ENCODE assay signal across 9 mouse cellular contexts in genomic region chr7:122197306-122197705, GRCm38 (mm10). TPM values are rescaled to one million over a fixed set of nuclear protein-coding genes. Genes with fewer than 3 reads are reported as not detected.
DNase-seq lines count a peak whose midpoint lies in the region; ATAC-seq lines count a peak whose summit lies in the region.
"Had no signal": no experiment of that assay in that cellular context is flagged by ENCODE, and none has a peak within 500 bp of the region (broad histone marks: within the 10 kb centered on the region; RNA-seq: fewer than 3 reads in every experiment).

No protein-coding gene starts in this region.

- no peak for ATAC-seq in liver, embryonic 11.5 days (replicated peaks; ENCODE audit: low FRiP score)
- no peak for ATAC-seq in midbrain, embryonic 15.5 days (replicated peaks)

- H3K27ac ChIP-seq in liver, embryonic 11.5 days (ENCODE audit: low read depth, low read length), result no peak overlapping the region
- H3K27ac ChIP-seq in midbrain, embryonic 15.5 days, result no peak overlapping the region
- H3K27ac ChIP-seq: midbrain, embryonic 12.5 days had no signal

- intact Hi-C loops in heart, postnatal 14 days (cut with DNase I), result loop anchor here (5.0 kb wide), 1 partner anchor 165 kb away; no protein-coding TSS in a partner anchor
- intact Hi-C loops in left cerebral cortex, postnatal 25 days (cut with DNase I), result no loop called here

- H3K4me1 ChIP-seq in liver, embryonic 11.5 days (replicated peaks; ENCODE audit: control insufficient read depth, insufficient read depth, low read length), result no peaks in the 10 kb centered on the region
- no peaks in the 10 kb centered on the region for H3K4me1 ChIP-seq in midbrain, embryonic 15.5 days
- H3K4me1 ChIP-seq: midbrain, embryonic 12.5 days had no signal

- no peak overlapping the region for H3K4me3 ChIP-seq in liver, embryonic 11.5 days (ENCODE audit: low read depth, low read length)
- H3K4me3 ChIP-seq in midbrain, embryonic 15.5 days, result no peak overlapping the region
- H3K4me3 ChIP-seq: midbrain, embryonic 12.5 days had no signal

- no peak overlapping the region for H3K9ac ChIP-seq in liver, embryonic 11.5 days (ENCODE audit: low read depth, low read length)
- H3K9ac ChIP-seq in midbrain, embryonic 15.5 days, result no peak overlapping the region
- H3K9ac ChIP-seq: midbrain, embryonic 12.5 days had no signal

- DNase-seq in liver (peak; percentile 59), MEL-GATA-1-ER (ENCODE audit: extremely low read depth, low read depth) (peak; percentile 45)
- no peak for DNase-seq in liver, embryonic 11.5 days (ENCODE audit: low spot score)
- peak; percentile 72 for DNase-seq in c-Kit-positive CD71-positive TER-119-negative erythroid progenitor cells, embryonic 14.5 days (ENCODE audit: low read depth)
- peak; percentile 31 to 57 for DNase-seq in heart, postnatal 14 days
- peak; percentile 36 to 64 for DNase-seq in left cerebral cortex, postnatal 25 days (ENCODE audit: low spot score in 2 of 2)
- peak; percentile 43 for DNase-seq in retina, postnatal 7 days (ENCODE audit: low read depth, low spot score)

- no peaks in the 10 kb centered on the region for H3K36me3 ChIP-seq in liver, embryonic 11.5 days (ENCODE audit: control insufficient read depth, insufficient read depth, low read length)
- H3K36me3 ChIP-seq in midbrain, embryonic 15.5 days (replicated peaks), result no peaks in the 10 kb centered on the region
- H3K36me3 ChIP-seq: midbrain, embryonic 12.5 days had no signal

- no peaks in the 10 kb centered on the region for H3K9me3 ChIP-seq in liver, embryonic 11.5 days (ENCODE audit: control insufficient read depth, low read length)
- no peaks in the 10 kb centered on the region for H3K9me3 ChIP-seq in midbrain, embryonic 15.5 days
- H3K9me3 ChIP-seq: midbrain, embryonic 12.5 days had no signal

- H3K4me2 ChIP-seq in liver, embryonic 11.5 days, result no peak overlapping the region
- H3K4me2 ChIP-seq in midbrain, embryonic 15.5 days, result no peak overlapping the region
- H3K4me2 ChIP-seq: midbrain, embryonic 12.5 days had no signal

- no peaks in the 10 kb centered on the region for H3K27me3 ChIP-seq in liver, embryonic 11.5 days (replicated peaks; ENCODE audit: control insufficient read depth, insufficient read depth, low read length)
- H3K27me3 ChIP-seq in midbrain, embryonic 15.5 days (replicated peaks), result no peaks in the 10 kb centered on the region
- H3K27me3 ChIP-seq: midbrain, embryonic 12.5 days had no signal

- 34% methylated on average over 4 of the region's 4 CpGs for WGBS in liver, embryonic 11.5 days
- WGBS in midbrain, embryonic 15.5 days, result 38% methylated on average over 4 of the region's 4 CpGs

RNA-seq across cellular contexts. Expression of gene Ern2, which starts 11.3 kb away (rescaled TPM):
- polyA plus RNA-seq in liver, embryonic 11.5 days (2014; fragmentation: Nextera tagmentation; extraction: Ambion mirVana), result not detected in 2 replicates
- not detected for total RNA-seq in heart, postnatal 14 days (2021)
- total RNA-seq in left cerebral cortex, postnatal 25 days (2021), result under 1 TPM; 0.25 to 0.44 TPM
- 1.9 and 2.7 TPM in 2 replicates for polyA plus RNA-seq in midbrain, embryonic 15.5 days (2015; fragmentation: Nextera tagmentation; extraction: Ambion mirVana)

RNA-seq across cellular contexts. Expression of gene Chp2, which starts 22.0 kb away (rescaled TPM):
- 0.12 TPM in 1 of 2 replicates, not detected in the other for polyA plus RNA-seq in liver, embryonic 11.5 days (2014; fragmentation: Nextera tagmentation; extraction: Ambion mirVana)
- 1 to 10 TPM; 2.0 to 3.3 TPM for total RNA-seq in heart, postnatal 14 days (2021)
- total RNA-seq in left cerebral cortex, postnatal 25 days (2021), result 1 to 10 TPM; 3.3 to 4.0 TPM
- polyA plus RNA-seq in midbrain, embryonic 15.5 days (2015; fragmentation: Nextera tagmentation; extraction: Ambion mirVana), result 1.3 and 1.6 TPM in 2 replicates

RNA-seq across cellular contexts. Expression of gene Plk1, which starts 38.1 kb away (rescaled TPM):
- 177 and 180 TPM in 2 replicates for polyA plus RNA-seq in liver, embryonic 11.5 days (2014; fragmentation: Nextera tagmentation; extraction: Ambion mirVana)
- 1 to 10 TPM; 4.1 to 5.9 TPM for total RNA-seq in heart, postnatal 14 days (2021)
- 1 to 10 TPM; 1.4 to 2.2 TPM for total RNA-seq in left cerebral cortex, postnatal 25 days (2021)
- polyA plus RNA-seq in midbrain, embryonic 15.5 days (2015; fragmentation: Nextera tagmentation; extraction: Ambion mirVana), result 17.2 and 22.9 TPM in 2 replicates
